In genomic region chr12:41351275-41351674, GRCm38 (mm10) we compare ENCODE assay signal across 27 mouse cellular contexts.
A peak's percentile ranks its signal among the peaks of the same experiment; 100 is the strongest.
DNase-seq lines count a peak whose midpoint lies in the region; ATAC-seq and TF ChIP-seq lines count a peak whose summit lies in the region.
"Had no signal": no experiment of that assay in that cellular context is flagged by ENCODE, and none has a peak within 500 bp of the region (broad histone marks: within the 10 kb centered on the region; RNA-seq: fewer than 3 reads in every experiment).

No protein-coding gene starts in this region.

- H3K4me2 ChIP-seq in hindbrain, embryonic 16.5 days (ENCODE audit: low read length), result no peak overlapping the region
- H3K4me2 ChIP-seq in hindbrain, embryonic 13.5 days, result no peak overlapping the region
- no peak overlapping the region for H3K4me2 ChIP-seq in midbrain, embryonic 15.5 days
- no peak overlapping the region for H3K4me2 ChIP-seq in forebrain, embryonic 16.5 days (ENCODE audit: low read length)
- H3K4me2 ChIP-seq: embryonic facial prominence, embryonic 15.5 days; heart, embryonic 11.5 days; hindbrain, embryonic 12.5 days; liver, embryonic 12.5 days; neural tube, embryonic 15.5 days had no signal

- WGBS in hindbrain, embryonic 16.5 days, result 34% methylated on average over 2 of the region's 2 CpGs
- WGBS in hindbrain, embryonic 13.5 days, result 31% methylated on average over 2 of the region's 2 CpGs
- 45% methylated on average over 2 of the region's 2 CpGs for WGBS in midbrain, embryonic 15.5 days
- WGBS in midbrain, embryonic 10.5 days, result 92% methylated on average over 2 of the region's 2 CpGs
- WGBS in forebrain, embryonic 16.5 days, result 6% methylated on average over 2 of the region's 2 CpGs

- H3K9me3 ChIP-seq in hindbrain, embryonic 16.5 days (ENCODE audit: control insufficient read depth, low read length), result no peaks in the 10 kb centered on the region
- no peaks in the 10 kb centered on the region for H3K9me3 ChIP-seq in hindbrain, embryonic 13.5 days
- H3K9me3 ChIP-seq in midbrain, embryonic 15.5 days, result no peaks in the 10 kb centered on the region
- H3K9me3 ChIP-seq in midbrain, embryonic 10.5 days (replicated peaks), result no peaks in the 10 kb centered on the region
- H3K9me3 ChIP-seq in forebrain, embryonic 16.5 days (ENCODE audit: control insufficient read depth, low read length), result no peaks in the 10 kb centered on the region
- H3K9me3 ChIP-seq: embryonic facial prominence, embryonic 10.5 days; embryonic facial prominence, embryonic 15.5 days; hindbrain, embryonic 12.5 days; liver, embryonic 12.5 days; neural tube, embryonic 15.5 days had no signal

- no peak for TF ChIP-seq CTCF in layer of hippocampus, adult 2 months (conservative IDR thresholded peaks at IDR 0.05)

- no peak overlapping the region for H3K9ac ChIP-seq in hindbrain, embryonic 16.5 days (ENCODE audit: low read depth, low read length)
- H3K9ac ChIP-seq in hindbrain, embryonic 13.5 days, result no peak overlapping the region
- H3K9ac ChIP-seq in midbrain, embryonic 15.5 days, result no peak overlapping the region
- no peak overlapping the region for H3K9ac ChIP-seq in forebrain, embryonic 16.5 days (replicated peaks; ENCODE audit: low read depth, low read length)
- H3K9ac ChIP-seq: embryonic facial prominence, embryonic 15.5 days; hindbrain, embryonic 12.5 days; liver, embryonic 12.5 days; liver, postnatal 0 days; neural tube, embryonic 15.5 days had no signal

- peak; percentile 52; the same call in 1 of the 2 replicates for ATAC-seq in hindbrain, embryonic 16.5 days
- no peak; the same call in 1 of the 2 replicates for ATAC-seq in hindbrain, embryonic 13.5 days (ENCODE audit: low FRiP score)
- 0 out of 2 replicates have a peak, but pooled peaks have one; percentile 46 for ATAC-seq in midbrain, embryonic 15.5 days (replicated peaks)
- peak; percentile 92 for ATAC-seq in forebrain, embryonic 16.5 days
- ATAC-seq: liver, embryonic 12.5 days; liver, postnatal 0 days had no signal

- H3K36me3 ChIP-seq in hindbrain, embryonic 16.5 days (ENCODE audit: control insufficient read depth, insufficient read depth, low read length), result no peaks in the 10 kb centered on the region
- H3K36me3 ChIP-seq in hindbrain, embryonic 13.5 days, result no peaks in the 10 kb centered on the region
- no peaks in the 10 kb centered on the region for H3K36me3 ChIP-seq in midbrain, embryonic 15.5 days (replicated peaks)
- H3K36me3 ChIP-seq in midbrain, embryonic 10.5 days, result no peaks in the 10 kb centered on the region
- no peaks in the 10 kb centered on the region for H3K36me3 ChIP-seq in forebrain, embryonic 16.5 days (ENCODE audit: control insufficient read depth, insufficient read depth)
- H3K36me3 ChIP-seq: embryonic facial prominence, embryonic 10.5 days; embryonic facial prominence, embryonic 15.5 days; hindbrain, embryonic 12.5 days; liver, embryonic 12.5 days; neural tube, embryonic 15.5 days had no signal

- no peaks in the 10 kb centered on the region for H3K4me1 ChIP-seq in hindbrain, embryonic 16.5 days (ENCODE audit: control insufficient read depth, insufficient read depth, low read depth, low read length)
- no peaks in the 10 kb centered on the region for H3K4me1 ChIP-seq in hindbrain, embryonic 13.5 days (replicated peaks)
- H3K4me1 ChIP-seq in midbrain, embryonic 15.5 days, result no peaks in the 10 kb centered on the region
- H3K4me1 ChIP-seq in midbrain, embryonic 10.5 days, result no peaks in the 10 kb centered on the region
- H3K4me1 ChIP-seq in forebrain, embryonic 16.5 days (replicated peaks; ENCODE audit: control insufficient read depth, insufficient read depth, low read length), result no peaks in the 10 kb centered on the region
- H3K4me1 ChIP-seq: embryonic facial prominence, embryonic 10.5 days; embryonic facial prominence, embryonic 15.5 days; hindbrain, embryonic 12.5 days; liver, embryonic 12.5 days; neural tube, embryonic 15.5 days had no signal

- H3K27ac ChIP-seq in hindbrain, embryonic 16.5 days (ENCODE audit: low read depth, low read length), result no peak overlapping the region
- H3K27ac ChIP-seq in hindbrain, embryonic 13.5 days, result no peak overlapping the region
- no peak overlapping the region for H3K27ac ChIP-seq in midbrain, embryonic 15.5 days
- H3K27ac ChIP-seq in midbrain, embryonic 10.5 days (replicated peaks), result no peak overlapping the region
- no peak overlapping the region for H3K27ac ChIP-seq in forebrain, embryonic 16.5 days (ENCODE audit: low read length)
- no peak overlapping the region for H3K27ac ChIP-seq in layer of hippocampus, adult 2 months
- H3K27ac ChIP-seq: embryonic facial prominence, embryonic 10.5 days; embryonic facial prominence, embryonic 15.5 days; hindbrain, embryonic 12.5 days; liver, embryonic 12.5 days; neural tube, embryonic 15.5 days had no signal

- no peak for DNase-seq in midbrain, embryonic 10.5 days (ENCODE audit: low spot score)
- peak; percentile 10 for DNase-seq in brain, embryonic 18.5 days (ENCODE audit: low read depth, low spot score)
- no peak for DNase-seq in thymus, postnatal 0 days (ENCODE audit: low spot score)
- no peak for DNase-seq in layer of hippocampus, adult 2 months (ENCODE audit: low spot score in 2 of 2)
- DNase-seq: adrenal gland, postnatal 25 days; cerebellum, adult 2 months; cerebellum, postnatal 25 days; gastrocnemius, postnatal 25 days; heart, adult 18-20 months; heart, postnatal 36 days; kidney, adult 18-20 months; kidney, postnatal 36 days; layer of hippocampus, postnatal 36 days; left cerebral cortex, postnatal 4 days; liver, postnatal 0 days; spleen, adult 18-20 months; thymus, postnatal 25 days had no signal

- H3K27me3 ChIP-seq in hindbrain, embryonic 16.5 days (replicated peaks; ENCODE audit: control insufficient read depth, insufficient read depth, low read length), result no peaks in the 10 kb centered on the region
- no peaks in the 10 kb centered on the region for H3K27me3 ChIP-seq in hindbrain, embryonic 13.5 days
- no peaks in the 10 kb centered on the region for H3K27me3 ChIP-seq in midbrain, embryonic 15.5 days (replicated peaks)
- H3K27me3 ChIP-seq in midbrain, embryonic 10.5 days (ENCODE audit: low read depth, poor library complexity, severe bottlenecking), result no peaks in the 10 kb centered on the region
- no peaks in the 10 kb centered on the region for H3K27me3 ChIP-seq in forebrain, embryonic 16.5 days (replicated peaks; ENCODE audit: control insufficient read depth, insufficient read depth, low read length)
- H3K27me3 ChIP-seq: embryonic facial prominence, embryonic 15.5 days; hindbrain, embryonic 12.5 days; liver, embryonic 12.5 days; neural tube, embryonic 15.5 days had no signal

- no peak overlapping the region for H3K4me3 ChIP-seq in hindbrain, embryonic 16.5 days (ENCODE audit: low read length)
- H3K4me3 ChIP-seq in hindbrain, embryonic 13.5 days, result no peak overlapping the region
- H3K4me3 ChIP-seq in midbrain, embryonic 15.5 days, result no peak overlapping the region
- H3K4me3 ChIP-seq in midbrain, embryonic 10.5 days, result no peak overlapping the region
- no peak overlapping the region for H3K4me3 ChIP-seq in forebrain, embryonic 16.5 days (replicated peaks; ENCODE audit: low read length)
- H3K4me3 ChIP-seq in layer of hippocampus, adult 2 months, result no peak overlapping the region
- H3K4me3 ChIP-seq: embryonic facial prominence, embryonic 10.5 days; embryonic facial prominence, embryonic 15.5 days; hindbrain, embryonic 12.5 days; liver, embryonic 12.5 days; neural tube, embryonic 15.5 days had no signal
